Mouse (Mus musculus): ENCODE results near the gene Ces3a.
"Not testable (repeated sequence)": the region's sequence is repeated elsewhere in the genome, so short reads cannot be mapped to it uniquely, and the experiment has no call there.

Ces3a gene

DNA sequence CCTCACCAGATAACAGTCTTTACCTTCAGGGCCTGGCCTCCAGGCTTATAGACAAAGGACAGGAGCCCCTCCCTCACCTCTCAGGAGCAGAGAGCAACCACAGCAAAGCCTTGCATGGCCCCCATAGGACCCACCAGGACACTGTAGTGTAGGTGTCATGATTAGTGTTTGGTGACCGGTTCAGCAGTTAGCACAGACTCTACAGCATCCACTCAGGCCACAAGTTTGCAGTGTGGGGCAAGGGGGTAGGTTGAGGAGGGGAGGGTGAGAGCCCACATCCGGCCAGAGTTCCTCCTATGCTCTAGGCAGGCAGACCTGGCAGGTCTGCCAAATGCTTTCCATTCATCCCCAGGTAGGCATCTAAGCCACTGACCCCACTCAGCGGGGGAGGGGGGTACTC lies 45.6 kb downstream of the Ces3a start:
- DNase-seq (ENCODE audit: extremely low spot score): no peak

DNA sequence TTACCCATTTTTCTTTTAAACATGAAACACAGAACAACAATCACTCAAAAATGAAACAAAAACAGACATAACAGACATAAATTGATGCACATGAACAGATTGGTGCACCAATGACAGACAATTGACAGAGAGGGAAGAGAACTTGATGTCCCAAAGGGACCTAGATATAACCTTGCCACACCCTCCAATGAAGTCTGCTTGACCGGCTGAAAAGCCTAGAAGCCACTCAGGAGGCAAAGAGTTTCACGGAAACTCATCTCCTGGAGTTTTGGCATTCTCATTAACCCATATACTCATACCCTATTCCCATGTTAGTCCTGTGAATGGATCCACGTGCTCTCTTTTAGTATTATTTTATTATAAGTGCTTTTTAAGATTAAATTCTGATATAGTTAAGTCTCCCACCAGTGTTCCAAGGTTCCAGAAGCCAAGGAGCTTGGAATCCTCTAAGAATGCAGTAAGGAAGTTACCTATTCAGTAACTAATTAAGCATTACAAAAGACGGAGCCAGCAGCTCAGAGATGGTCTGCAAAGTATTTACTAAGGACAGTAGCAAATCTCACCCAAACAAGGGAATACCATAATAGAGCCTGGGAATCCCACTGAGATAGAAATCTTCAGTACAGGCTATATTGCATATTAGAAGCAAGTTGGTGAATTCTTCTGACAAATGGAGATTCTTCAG lies 53.8 kb downstream of the Ces3a start:
- DNase-seq (ENCODE audit: extremely low spot score): not testable (repeated sequence)

DNA sequence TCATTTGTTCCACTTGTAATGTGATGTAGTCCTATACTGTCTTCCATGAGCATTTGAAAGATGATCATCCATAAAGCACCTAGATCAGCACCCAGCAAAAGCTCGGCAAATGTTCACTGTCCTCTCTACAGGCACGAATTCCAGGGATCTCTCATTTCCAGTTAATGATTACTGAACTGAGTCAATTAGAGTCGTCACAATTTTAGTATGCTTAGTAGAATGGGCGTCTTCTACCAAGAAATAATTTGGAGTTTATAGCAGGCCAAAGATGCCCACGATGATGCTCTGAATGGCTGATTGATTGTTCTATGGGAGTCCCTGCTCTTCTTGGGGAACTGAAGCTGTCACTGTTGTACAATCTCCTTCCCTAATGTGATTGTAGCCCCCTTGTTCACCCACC lies 55.3 kb downstream of the Ces3a start:
- DNase-seq (ENCODE audit: extremely low spot score): not testable (repeated sequence)

DNA sequence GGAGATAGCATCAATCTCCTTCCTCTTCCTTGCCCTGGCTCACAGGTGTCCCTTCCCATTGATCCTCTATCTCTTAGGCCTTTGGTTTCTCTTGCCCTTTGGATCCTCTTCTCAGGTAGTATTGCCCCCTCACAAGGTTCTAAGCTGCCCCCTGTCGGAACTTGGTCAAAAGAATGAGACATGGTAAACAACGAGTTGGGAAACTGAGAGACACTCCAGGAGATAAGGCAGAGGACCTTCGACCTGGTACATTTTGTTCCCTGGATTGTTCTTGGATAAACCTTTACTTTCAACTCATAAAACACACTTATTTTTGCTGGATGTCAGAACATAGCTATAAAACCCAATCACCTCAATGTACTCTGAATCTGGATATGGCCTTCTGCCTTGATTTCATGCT lies 55.8 kb downstream of the Ces3a start:
- DNase-seq (ENCODE audit: extremely low spot score): no peak
